Comparison of ENCODE assay signal across 8 mouse cellular contexts in the genomic region with DNA sequence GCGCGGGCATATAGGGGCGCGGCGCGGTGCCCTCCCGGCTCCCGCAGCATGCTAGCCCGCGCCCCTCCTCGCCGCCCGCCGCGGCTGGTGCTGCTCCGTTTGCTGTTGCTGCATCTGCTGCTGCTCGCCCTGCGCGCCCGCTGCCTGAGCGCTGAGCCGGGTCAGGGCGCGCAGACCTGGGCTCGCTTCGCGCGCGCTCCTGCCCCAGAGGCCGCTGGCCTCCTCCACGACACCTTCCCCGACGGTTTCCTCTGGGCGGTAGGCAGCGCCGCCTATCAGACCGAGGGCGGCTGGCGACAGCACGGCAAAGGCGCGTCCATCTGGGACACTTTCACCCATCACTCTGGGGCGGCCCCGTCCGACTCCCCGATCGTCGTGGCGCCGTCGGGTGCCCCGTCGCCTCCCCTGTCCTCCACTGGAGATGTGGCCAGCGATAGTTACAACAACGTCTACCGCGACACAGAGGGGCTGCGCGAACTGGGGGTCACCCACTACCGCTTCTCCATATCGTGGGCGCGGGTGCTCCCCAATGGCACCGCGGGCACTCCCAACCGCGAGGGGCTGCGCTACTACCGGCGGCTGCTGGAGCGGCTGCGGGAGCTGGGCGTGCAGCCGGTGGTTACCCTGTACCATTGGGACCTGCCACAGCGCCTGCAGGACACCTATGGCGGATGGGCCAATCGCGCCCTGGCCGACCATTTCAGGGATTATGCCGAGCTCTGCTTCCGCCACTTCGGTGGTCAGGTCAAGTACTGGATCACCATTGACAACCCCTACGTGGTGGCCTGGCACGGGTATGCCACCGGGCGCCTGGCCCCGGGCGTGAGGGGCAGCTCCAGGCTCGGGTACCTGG. TPM values are rescaled to one million over a fixed set of nuclear protein-coding genes. Genes with fewer than 3 reads are reported as not detected.
A peak's percentile ranks its signal among the peaks of the same experiment; 100 is the strongest.
DNase-seq lines count a peak whose midpoint lies in the region; ATAC-seq and TF ChIP-seq lines count a peak whose summit lies in the region.

No protein-coding gene starts in this region.

- peak overlapping the region; percentile 26; the same call in 1 of the 2 replicates for H3K9ac ChIP-seq in embryonic facial prominence, embryonic 15.5 days
- H3K9ac ChIP-seq in hindbrain, embryonic 11.5 days (ENCODE audit: low read depth, low read length): peak overlapping the region; percentile 44; the same call in 1 of the 2 replicates
- peak overlapping the region; percentile 49 for H3K9ac ChIP-seq in limb, embryonic 14.5 days (ENCODE audit: low read depth, low read length, severe bottlenecking)
- peak overlapping the region; percentile 51 for H3K9ac ChIP-seq in midbrain, embryonic 15.5 days

- H3K27me3 ChIP-seq in megakaryocyte, embryonic 14.5 days (replicated peaks): peaks cover 30% of the 10 kb centered on the region
- H3K27me3 ChIP-seq in embryonic facial prominence, embryonic 15.5 days: peaks cover 50% of the 10 kb centered on the region
- peaks cover 28% of the 10 kb centered on the region for H3K27me3 ChIP-seq in hindbrain, embryonic 11.5 days (ENCODE audit: control insufficient read depth, insufficient read depth, low read length)
- peaks cover 35% of the 10 kb centered on the region for H3K27me3 ChIP-seq in limb, embryonic 14.5 days (ENCODE audit: control insufficient read depth, insufficient read depth, low read length)
- peaks cover 17% of the 10 kb centered on the region for H3K27me3 ChIP-seq in midbrain, embryonic 15.5 days (replicated peaks)

- no peak for TF ChIP-seq POLR2A in limb, embryonic 14.5 days (IDR thresholded peaks at IDR 0.05; ENCODE audit: borderline replicate concordance, extremely low read depth, insufficient read depth, insufficient read length)

- H3K4me2 ChIP-seq in embryonic facial prominence, embryonic 15.5 days (replicated peaks): peak overlapping the region; percentile 81
- peak overlapping the region; percentile 84 for H3K4me2 ChIP-seq in hindbrain, embryonic 11.5 days (replicated peaks; ENCODE audit: low read depth, low read length)
- peak overlapping the region; percentile 86 for H3K4me2 ChIP-seq in limb, embryonic 14.5 days (replicated peaks; ENCODE audit: low read depth, low read length, severe bottlenecking)
- H3K4me2 ChIP-seq in midbrain, embryonic 15.5 days: peak overlapping the region; percentile 81

- peaks cover 6% of the 10 kb centered on the region; the same call in 1 of the 2 replicates for H3K4me1 ChIP-seq in megakaryocyte, embryonic 14.5 days
- peaks cover 12% of the 10 kb centered on the region for H3K4me1 ChIP-seq in embryonic facial prominence, embryonic 15.5 days
- H3K4me1 ChIP-seq in hindbrain, embryonic 11.5 days (replicated peaks; ENCODE audit: control insufficient read depth, insufficient read depth, low read length): peaks cover 8% of the 10 kb centered on the region; the same call in 1 of the 2 replicates
- no peaks in the 10 kb centered on the region for H3K4me1 ChIP-seq in limb, embryonic 14.5 days (ENCODE audit: control insufficient read depth, insufficient read depth, low read length)
- peaks cover 15% of the 10 kb centered on the region for H3K4me1 ChIP-seq in midbrain, embryonic 15.5 days

- DNase-seq in hindbrain, embryonic 11.5 days (ENCODE audit: low spot score): peak; percentile 64
- no peak for DNase-seq in limb, embryonic 14.5 days (ENCODE audit: low spot score)
- DNase-seq in layer of hippocampus, adult 8-10 months (ENCODE audit: low spot score in 2 of 2): no peak
- no peak for DNase-seq in right cerebral cortex, adult 18-20 months

- peaks cover 28% of the 10 kb centered on the region for H3K9me3 ChIP-seq in megakaryocyte, embryonic 14.5 days
- H3K9me3 ChIP-seq in embryonic facial prominence, embryonic 15.5 days (replicated peaks): no peaks in the 10 kb centered on the region
- no peaks in the 10 kb centered on the region for H3K9me3 ChIP-seq in hindbrain, embryonic 11.5 days (ENCODE audit: control insufficient read depth, low read length)
- H3K9me3 ChIP-seq in limb, embryonic 14.5 days (ENCODE audit: control insufficient read depth, low read length): no peaks in the 10 kb centered on the region
- H3K9me3 ChIP-seq in midbrain, embryonic 15.5 days: no peaks in the 10 kb centered on the region

- ATAC-seq in megakaryocyte, adult 5-6 weeks (ENCODE audit: poor library complexity, severe bottlenecking): no peak
- peak; percentile 47 for ATAC-seq in embryonic facial prominence, embryonic 15.5 days (ENCODE audit: insufficient number of reproducible peaks, low FRiP score, low TSS enrichment, low read depth)
- ATAC-seq in hindbrain, embryonic 11.5 days (ENCODE audit: low FRiP score): peak; percentile 68
- ATAC-seq in limb, embryonic 14.5 days (ENCODE audit: low FRiP score, low read depth): 0 out of 2 replicates have a peak, but pooled peaks have one; percentile 26
- ATAC-seq in midbrain, embryonic 15.5 days (replicated peaks): peak; percentile 88

- H3K27ac ChIP-seq in embryonic facial prominence, embryonic 15.5 days (replicated peaks): no peak overlapping the region
- H3K27ac ChIP-seq in hindbrain, embryonic 11.5 days (ENCODE audit: low read depth, low read length): no peak overlapping the region
- H3K27ac ChIP-seq in limb, embryonic 14.5 days (replicated peaks; ENCODE audit: low read depth, low read length): no peak overlapping the region
- no peak overlapping the region for H3K27ac ChIP-seq in midbrain, embryonic 15.5 days

- WGBS in embryonic facial prominence, embryonic 15.5 days: 2% methylated on average over 88 of the region's 89 CpGs
- 2% methylated on average over 79 of the region's 89 CpGs for WGBS in hindbrain, embryonic 11.5 days
- WGBS in limb, embryonic 14.5 days: 3% methylated on average over 68 of the region's 89 CpGs
- WGBS in midbrain, embryonic 15.5 days: 2% methylated on average over 89 of the region's 89 CpGs

- H3K4me3 ChIP-seq in megakaryocyte, embryonic 14.5 days (replicated peaks): peak overlapping the region; percentile 18
- H3K4me3 ChIP-seq in embryonic facial prominence, embryonic 15.5 days (replicated peaks): peak overlapping the region; percentile 49
- peak overlapping the region; percentile 46 for H3K4me3 ChIP-seq in hindbrain, embryonic 11.5 days (ENCODE audit: low read depth, low read length)
- peak overlapping the region; percentile 46 for H3K4me3 ChIP-seq in limb, embryonic 14.5 days (replicated peaks; ENCODE audit: low read length)
- peak overlapping the region; percentile 53 for H3K4me3 ChIP-seq in midbrain, embryonic 15.5 days

- H3K36me3 ChIP-seq in megakaryocyte, embryonic 14.5 days (replicated peaks; ENCODE audit: low read length): no peaks in the 10 kb centered on the region
- H3K36me3 ChIP-seq in embryonic facial prominence, embryonic 15.5 days: no peaks in the 10 kb centered on the region
- no peaks in the 10 kb centered on the region for H3K36me3 ChIP-seq in hindbrain, embryonic 11.5 days (ENCODE audit: control insufficient read depth, insufficient read depth, low read length)
- no peaks in the 10 kb centered on the region for H3K36me3 ChIP-seq in limb, embryonic 14.5 days (ENCODE audit: control insufficient read depth, insufficient read depth, low read length)
- no peaks in the 10 kb centered on the region for H3K36me3 ChIP-seq in midbrain, embryonic 15.5 days (replicated peaks)

RNA-seq across cellular contexts. Expression of gene Kl, which starts 0.5 kb away (rescaled TPM):
- 0.74 TPM in 1 of 2 replicates, not detected in the other for polyA plus RNA-seq in megakaryocyte, embryonic 14.5 days (2012; ENCODE audit: insufficient read depth, low replicate concordance)
- not detected in 2 replicates for total RNA-seq in megakaryocyte, adult 5-6 weeks (2015)
- total RNA-seq in megakaryocyte, adult 5-6 weeks (2017): not detected in 2 replicates
- 0.13 TPM in 2 replicates for polyA plus RNA-seq in embryonic facial prominence, embryonic 15.5 days (2015; fragmentation: Nextera tagmentation; extraction: Ambion mirVana)
- polyA plus RNA-seq in hindbrain, embryonic 11.5 days (2014; fragmentation: Nextera tagmentation; extraction: Ambion mirVana): 0.07 and 0.26 TPM in 2 replicates
- 0.28 and 0.42 TPM in 2 replicates for polyA plus RNA-seq in limb, embryonic 14.5 days (2012; rRNA removed)
- 0.32 and 0.45 TPM in 2 replicates for polyA plus RNA-seq in limb, embryonic 14.5 days (2014; fragmentation: Nextera tagmentation; extraction: Ambion mirVana)
- polyA plus RNA-seq in midbrain, embryonic 15.5 days (2015; fragmentation: Nextera tagmentation; extraction: Ambion mirVana): 0.64 and 1.1 TPM in 2 replicates
- total RNA-seq in layer of hippocampus, adult 8-10 months (2022): 10 to 100 TPM in 3 of 4 experiments, 1 to 10 TPM in 1; 9.2 to 10.8 (median 10.3) TPM
